Mouse (Mus musculus) hindbrain, embryonic 16.5 days (tissue): ENCODE results near the gene Glipr2. TPM values are rescaled to one million over a fixed set of nuclear protein-coding genes. Genes with fewer than 3 reads are reported as not detected.

Experiments
- ATAC-seq: fragments of 200-750 bp; cut with Nextera tagmentation; 2 replicates; pipeline ENCODE4 v1.8.0; 2017; ENCODE audit warnings: moderate TSS enrichment, moderate library complexity
- H3K27ac ChIP-seq: fragments of 300-500 bp; sonication (generic); 2 replicates; pipeline ENCODE4 v1.5.1; 2014; ENCODE audit warnings: low read depth, mild to moderate bottlenecking, control low read depth, low read length, moderate library complexity
- H3K27me3 ChIP-seq: fragments of 300-500 bp; sonication (generic); replicated peaks from 2 replicates; pipeline ENCODE4 v1.6.1; 2014; ENCODE audit warnings: low read length; ENCODE audit not compliant: control insufficient read depth, insufficient read depth
- H3K36me3 ChIP-seq: fragments of 300-500 bp; sonication (generic); 2 replicates; pipeline ENCODE4 v1.6.1; 2014; ENCODE audit warnings: mild to moderate bottlenecking, low read length, moderate library complexity, mixed read lengths; ENCODE audit not compliant: control insufficient read depth, insufficient read depth
- H3K4me1 ChIP-seq: fragments of 300-500 bp; sonication (generic); 2 replicates; pipeline ENCODE4 v1.6.1; 2014; ENCODE audit warnings: low read depth, low read length; ENCODE audit not compliant: control insufficient read depth, insufficient read depth
- H3K4me2 ChIP-seq: fragments of 300-500 bp; sonication (generic); 2 replicates; pipeline ENCODE4 v1.6.1; 2014; ENCODE audit warnings: mild to moderate bottlenecking, low read length, control low read depth, moderate library complexity
- H3K4me3 ChIP-seq: fragments of 300-500 bp; sonication (generic); 2 replicates; pipeline ENCODE4 v1.5.1; 2014; ENCODE audit warnings: mild to moderate bottlenecking, low read length, control low read depth, moderate library complexity
- H3K9ac ChIP-seq: fragments of 300-500 bp; sonication (generic); 2 replicates; pipeline ENCODE4 v1.6.1; 2014; ENCODE audit warnings: low read depth, mild to moderate bottlenecking, control low read depth, low read length, moderate library complexity
- H3K9me3 ChIP-seq: fragments of 300-500 bp; sonication (generic); 2 replicates; pipeline ENCODE4 v1.6.1; 2014; ENCODE audit warnings: mild to moderate bottlenecking, low read length, moderate library complexity; ENCODE audit not compliant: control insufficient read depth
- WGBS: fragments of 180-500 bp; shearing (Covaris S2); extraction: QIAGEN DNeasy Blood & Tissue Kit; methylation state at CpG from one replicate; pipeline ENCODE4 v1.1.7; 2014; 5-methylcytosine and 5-hydroxymethylcytosine counted together
- polyA plus RNA-seq: library from polyadenylated mRNA; unstranded; fragments of >200 nt; fragmentation: Nextera tagmentation; extraction: Ambion mirVana; gene quantifications from 2 replicates; pipeline ENCODE4 v1.2.1, GENCODE M21; 2015

The Glipr2 gene
- polyA plus RNA-seq, 1 experiment from 2014 or later: 32.5 TPM

DNA sequence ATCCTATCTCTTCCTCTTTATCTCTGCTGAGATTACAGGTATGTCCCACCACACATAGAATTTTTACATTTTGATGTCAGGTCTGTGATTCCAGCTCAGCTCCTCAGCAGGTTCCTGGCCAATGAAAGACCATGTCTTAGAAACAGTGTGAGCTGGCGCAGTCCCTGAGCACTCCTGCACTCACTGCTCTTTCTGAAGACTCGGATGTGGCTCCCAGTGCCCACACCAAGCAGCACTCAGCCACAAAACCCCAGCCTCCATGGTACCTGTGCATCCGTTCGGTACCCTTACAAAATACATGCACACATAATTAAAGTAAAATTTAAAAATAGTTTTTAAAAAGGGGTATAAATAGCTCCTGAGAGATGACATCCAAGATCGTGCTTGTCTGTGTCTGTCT lies 15.9 kb upstream of the Glipr2 start:
- 94% methylated on average over 5 of the region's 5 CpGs for WGBS
- Histone ChIP-seq H3K9me3 (no peaks in the 10 kb centered on the region), H3K27me3 (no peaks in the 10 kb centered on the region)

DNA sequence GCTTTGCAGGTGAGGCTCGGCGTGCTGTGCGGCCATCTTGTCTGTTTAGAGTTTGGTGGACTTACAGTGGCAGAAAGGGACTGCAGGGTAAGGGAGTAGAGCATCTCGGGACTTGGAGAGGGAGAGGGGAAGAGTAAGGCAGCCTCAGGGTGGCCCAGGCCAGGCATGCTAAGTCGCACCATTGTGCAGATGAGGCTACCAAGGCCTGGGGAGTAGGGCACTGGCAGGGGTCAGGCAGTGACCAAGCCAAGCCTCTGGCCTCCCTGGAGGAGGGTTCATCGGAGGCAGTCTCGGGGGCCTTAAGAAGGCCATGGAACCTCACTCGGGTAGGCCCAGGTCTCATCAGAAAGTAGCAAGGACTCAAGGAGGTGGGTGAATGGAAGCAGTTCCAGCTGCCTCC lies 14.8 kb upstream of the Glipr2 start:
- peaks cover 10% of the 10 kb centered on the region for H3K36me3 ChIP-seq

More for the DNA sequence above, 15.9 kb upstream of the Glipr2 start:
- no peak for ATAC-seq
- Histone ChIP-seq H3K27ac (no peak overlapping the region), H3K4me1 (no peaks in the 10 kb centered on the region), H3K4me2 (no peak overlapping the region), H3K9ac (no peak overlapping the region), H3K4me3 (no peak overlapping the region), H3K36me3 (peaks cover 12% of the 10 kb centered on the region)

DNA sequence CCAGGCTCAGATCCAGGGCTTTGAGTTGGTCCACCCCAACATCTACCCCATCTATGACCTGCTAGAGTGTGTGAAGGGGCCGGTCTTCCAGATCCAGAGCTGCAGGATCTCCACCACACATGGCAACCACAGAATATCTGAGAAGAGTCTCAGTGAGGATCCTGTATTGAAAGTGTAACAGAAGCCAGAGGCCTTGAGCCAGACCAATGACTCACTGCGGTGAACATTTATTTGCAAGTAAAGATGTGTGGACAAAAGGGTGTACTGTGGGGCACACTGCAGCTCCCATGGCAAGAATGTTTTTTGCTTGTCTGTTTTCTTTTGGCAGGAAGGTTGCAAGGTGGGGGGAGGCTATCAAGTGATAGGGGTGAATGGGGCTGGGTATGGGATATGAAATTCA lies 9.6 kb upstream of the Glipr2 start:
- Histone ChIP-seq H3K4me1 (no peaks in the 10 kb centered on the region), H3K27me3 (no peaks in the 10 kb centered on the region), H3K9ac (no peak overlapping the region), H3K9me3 (no peaks in the 10 kb centered on the region), H3K4me2 (no peak overlapping the region), H3K36me3 (peaks cover 5% of the 10 kb centered on the region; the same call in 1 of the 2 replicates), H3K27ac (no peak overlapping the region), H3K4me3 (no peak overlapping the region)
- no peak for ATAC-seq
- WGBS: 93% methylated on average over 2 of the region's 2 CpGs

More for the DNA sequence above, 14.8 kb upstream of the Glipr2 start:
- no peak for ATAC-seq
- H3K4me3 ChIP-seq: no peak overlapping the region
- no peaks in the 10 kb centered on the region for H3K4me1 ChIP-seq
- H3K27ac ChIP-seq: no peak overlapping the region
- no peaks in the 10 kb centered on the region for H3K27me3 ChIP-seq
- no peak overlapping the region for H3K9ac ChIP-seq
- 90% methylated on average over 8 of the region's 8 CpGs for WGBS
- no peaks in the 10 kb centered on the region for H3K9me3 ChIP-seq
- no peak overlapping the region for H3K4me2 ChIP-seq

DNA sequence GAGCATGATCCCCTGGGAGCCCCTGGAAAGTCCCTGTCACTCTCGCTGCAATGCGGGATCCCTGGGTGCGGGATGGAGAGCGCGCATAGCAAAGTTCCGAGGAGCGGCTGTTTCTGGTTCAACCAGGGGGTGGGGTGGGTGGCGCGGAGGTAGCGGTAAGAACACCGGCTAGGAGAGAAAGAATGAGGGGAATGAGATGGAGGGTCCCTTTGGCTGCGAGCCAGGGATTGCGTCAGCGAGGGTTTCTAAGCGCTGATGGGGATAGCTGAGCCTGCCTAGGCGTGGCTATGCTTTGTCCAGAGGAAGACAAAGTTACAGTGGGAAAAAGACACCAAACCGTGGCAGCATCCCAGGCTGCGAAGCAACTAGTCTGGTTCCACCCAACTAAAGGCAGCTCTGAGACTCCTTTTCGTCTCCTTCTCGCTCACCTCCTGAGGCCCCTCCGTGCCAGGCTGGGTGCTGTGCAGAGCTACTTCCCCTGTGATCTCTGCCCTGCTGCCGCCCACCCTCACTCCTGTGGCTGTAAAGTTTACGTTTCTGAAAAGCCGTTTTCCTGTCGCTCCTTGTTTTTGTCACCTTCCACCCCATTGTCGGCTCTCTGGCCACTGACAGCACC lies 753 bp downstream of the Glipr2 start:
- 0% methylated on average over 26 of the region's 26 CpGs for WGBS
- Histone ChIP-seq H3K4me3 (peak overlapping the region; percentile 63), H3K36me3 (no peaks in the 10 kb centered on the region), H3K27me3 (no peaks in the 10 kb centered on the region), H3K9ac (peak overlapping the region; percentile 74), H3K4me2 (peak overlapping the region; percentile 99), H3K9me3 (no peaks in the 10 kb centered on the region), H3K27ac (peak overlapping the region; percentile 57), H3K4me1 (peaks cover 12% of the 10 kb centered on the region)
- peak; percentile 83 for ATAC-seq

DNA sequence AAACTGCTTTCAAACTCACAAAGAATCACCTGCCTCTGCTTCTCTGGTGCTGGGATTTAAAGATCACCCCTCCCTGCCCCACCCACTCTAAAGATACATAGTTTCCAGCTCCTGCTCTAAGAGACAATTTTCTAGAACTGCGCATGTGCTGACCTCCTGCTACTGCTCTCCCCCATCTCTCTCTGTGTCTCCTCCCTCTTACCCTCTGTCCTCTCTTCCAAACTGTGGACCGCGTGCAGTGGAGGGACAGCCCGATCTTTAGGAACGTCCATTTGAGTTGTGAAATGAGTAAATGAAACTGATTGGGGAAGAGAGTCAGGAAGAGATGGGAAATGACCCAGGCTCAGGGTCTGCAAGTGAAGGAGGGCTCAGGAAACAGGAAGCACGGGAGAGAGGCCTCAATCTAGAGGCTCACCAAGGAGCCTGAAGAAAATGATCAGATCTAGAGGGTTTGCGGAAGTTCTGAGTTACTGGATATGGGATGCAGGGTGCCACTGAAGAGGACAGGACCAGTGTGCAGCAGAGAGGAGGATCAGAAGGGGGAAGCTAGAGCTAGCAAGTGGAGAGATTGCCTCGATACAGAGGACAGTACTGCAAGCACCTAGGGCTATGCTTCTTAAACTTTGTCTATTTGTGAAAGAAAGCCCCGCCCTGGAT lies 2.5 kb downstream of the Glipr2 start:
- H3K27ac ChIP-seq: no peak overlapping the region
- no peak for ATAC-seq
- WGBS: 77% methylated on average over 9 of the region's 9 CpGs

DNA sequence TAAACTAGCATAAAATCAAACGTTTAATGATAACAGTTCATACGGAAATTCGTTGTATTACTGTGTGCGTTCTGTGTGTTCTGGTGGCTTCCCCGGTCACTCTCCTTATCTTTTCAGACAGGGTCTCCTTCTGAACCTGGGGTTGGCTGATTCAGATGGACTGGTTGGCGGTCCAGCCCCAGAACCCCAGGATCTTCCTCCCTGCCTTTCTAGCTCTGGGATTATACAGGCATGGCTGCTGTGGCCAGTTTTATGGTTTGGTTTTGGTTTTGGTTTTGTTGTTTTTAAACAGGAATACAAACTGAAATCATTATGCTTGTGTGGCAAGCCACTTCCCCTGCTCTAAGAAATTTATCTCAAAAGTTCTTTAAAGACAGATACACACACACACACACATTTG lies 3.0 kb downstream of the Glipr2 start:
- Histone ChIP-seq H3K36me3 (no peaks in the 10 kb centered on the region), H3K4me1 (peaks cover 12% of the 10 kb centered on the region), H3K27ac (no peak overlapping the region), H3K9ac (no peak overlapping the region), H3K9me3 (no peaks in the 10 kb centered on the region), H3K4me2 (no peak overlapping the region), H3K27me3 (no peaks in the 10 kb centered on the region), H3K4me3 (no peak overlapping the region)
- no peak for ATAC-seq
- 92% methylated on average over 6 of the region's 6 CpGs for WGBS

More for the DNA sequence above, 2.5 kb downstream of the Glipr2 start:
- Histone ChIP-seq H3K27me3 (no peaks in the 10 kb centered on the region), H3K9ac (no peak overlapping the region), H3K4me3 (no peak overlapping the region), H3K4me2 (peak overlapping the region; percentile 99), H3K36me3 (no peaks in the 10 kb centered on the region), H3K9me3 (no peaks in the 10 kb centered on the region), H3K4me1 (peaks cover 12% of the 10 kb centered on the region)

DNA sequence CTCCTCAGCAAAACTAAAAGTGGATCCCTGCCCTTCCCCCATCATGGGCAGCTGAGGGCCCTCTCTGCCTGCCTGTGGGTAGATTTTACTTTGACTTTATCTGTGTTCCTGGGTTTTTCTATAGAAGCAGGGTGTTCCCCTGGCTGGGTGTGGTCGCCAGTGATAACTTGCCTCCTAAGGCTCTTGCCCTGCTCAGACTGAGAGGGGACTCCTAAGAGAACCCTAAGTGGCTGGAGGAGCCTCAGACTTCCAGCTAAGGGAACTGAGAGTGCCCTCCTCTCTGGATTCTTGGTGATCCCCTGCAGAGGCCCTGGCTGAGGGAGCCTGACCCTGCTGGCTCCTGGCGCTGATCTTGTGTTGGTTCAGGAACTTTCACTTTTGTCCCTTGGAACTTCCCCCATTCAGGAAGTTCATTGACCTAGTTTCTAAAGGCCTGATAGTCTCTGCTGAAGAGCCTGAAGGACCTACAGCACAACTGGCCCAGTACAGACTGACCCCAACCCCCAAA lies 7.2 kb downstream of the Glipr2 start:
- H3K4me2 ChIP-seq: no peak overlapping the region
- H3K36me3 ChIP-seq: no peaks in the 10 kb centered on the region
- H3K9ac ChIP-seq: no peak overlapping the region
- no peak for ATAC-seq
- H3K4me3 ChIP-seq: no peak overlapping the region
- peaks cover 5% of the 10 kb centered on the region for H3K4me1 ChIP-seq
- no peaks in the 10 kb centered on the region for H3K27me3 ChIP-seq
- H3K27ac ChIP-seq: no peak overlapping the region
- no peaks in the 10 kb centered on the region for H3K9me3 ChIP-seq
- WGBS: 70% methylated on average over 2 of the region's 2 CpGs

DNA sequence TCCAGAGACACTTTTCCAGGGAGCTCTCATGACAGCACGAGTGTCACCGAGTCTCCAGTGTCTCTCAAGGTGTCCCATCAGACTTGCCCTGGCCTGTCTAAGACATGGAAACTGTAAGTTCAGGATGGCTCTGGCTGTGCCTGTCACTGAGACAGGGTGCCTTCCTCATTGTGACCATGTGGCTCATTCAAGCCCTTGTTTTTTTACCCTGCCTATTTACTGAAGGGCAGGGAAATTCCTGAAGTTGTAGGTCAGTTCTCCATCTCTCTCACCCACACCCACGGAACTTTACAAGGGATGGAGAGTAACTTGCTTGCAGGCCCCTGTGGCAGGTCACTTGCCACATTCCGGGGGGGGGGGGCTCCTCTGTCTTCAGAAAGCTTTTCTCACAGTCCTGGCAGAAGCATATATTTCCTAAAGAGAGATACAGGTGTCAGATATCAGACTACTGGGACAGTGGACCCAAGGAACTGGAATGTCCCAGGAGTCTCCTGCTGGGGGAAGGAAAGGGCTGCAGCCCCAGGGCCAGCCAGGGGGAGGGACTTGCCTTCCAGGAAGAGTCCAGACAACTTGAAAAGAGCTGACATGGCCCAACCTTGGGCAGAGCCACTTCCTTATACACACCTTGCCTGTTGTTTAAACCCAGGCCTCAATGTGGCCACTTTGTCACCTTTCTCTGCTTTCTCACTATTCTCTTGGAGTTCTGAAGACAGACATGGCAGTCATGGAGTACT lies 7.9 kb downstream of the Glipr2 start:
- ATAC-seq: no peak
- no peak overlapping the region for H3K27ac ChIP-seq
- 48% methylated on average over 4 of the region's 4 CpGs for WGBS

More for the DNA sequence above, 7.9 kb downstream of the Glipr2 start:
- Histone ChIP-seq H3K4me2 (no peak overlapping the region), H3K27me3 (no peaks in the 10 kb centered on the region), H3K4me1 (peaks cover 6% of the 10 kb centered on the region), H3K9me3 (no peaks in the 10 kb centered on the region), H3K9ac (no peak overlapping the region), H3K4me3 (no peak overlapping the region), H3K36me3 (no peaks in the 10 kb centered on the region)
